Mouse (Mus musculus) bone marrow macrophage, adult 2 months (primary cell): Measurements from ENCODE around the gene Banf2. TPM values are rescaled to one million over a fixed set of nuclear protein-coding genes. Genes with fewer than 3 reads are reported as not detected.

Experiments
- H3K27ac ChIP-seq: 2 replicates; pipeline ENCODE4 v1.5.1; 2012; ENCODE audit warnings: low read depth, low read length; ENCODE audit not compliant: insufficient read depth
- H3K4me1 ChIP-seq: 2 replicates; pipeline ENCODE4 v1.6.1; 2012; ENCODE audit warnings: low read length; ENCODE audit not compliant: control insufficient read depth, insufficient read depth
- H3K4me3 ChIP-seq: 2 replicates; pipeline ENCODE4 v1.5.1; 2012; ENCODE audit warnings: mild to moderate bottlenecking, low read length, moderate library complexity; ENCODE audit not compliant: insufficient read depth
- CTCF ChIP-seq: IDR thresholded peaks from 2 replicates; pipeline ENCODE4 v1.5.1; 2012; ENCODE audit warnings: low read depth, mild to moderate bottlenecking, low read length, moderate library complexity
- POLR2A ChIP-seq: IDR thresholded peaks from 2 replicates; pipeline ENCODE4 v1.6.1; 2012; ENCODE audit warnings: mild to moderate bottlenecking, low read depth, low read length, borderline replicate concordance
- polyA plus RNA-seq: library from polyadenylated mRNA; stranded (reverse); fragments of >200 nt; gene quantifications from 2 replicates; pipeline ENCODE4 v1.2.4, GENCODE M21; 2012; ENCODE audit not compliant: missing spikeins, insufficient read depth, insufficient read length

The Banf2 gene
- polyA plus RNA-seq, 1 experiment = not detected

DNA sequence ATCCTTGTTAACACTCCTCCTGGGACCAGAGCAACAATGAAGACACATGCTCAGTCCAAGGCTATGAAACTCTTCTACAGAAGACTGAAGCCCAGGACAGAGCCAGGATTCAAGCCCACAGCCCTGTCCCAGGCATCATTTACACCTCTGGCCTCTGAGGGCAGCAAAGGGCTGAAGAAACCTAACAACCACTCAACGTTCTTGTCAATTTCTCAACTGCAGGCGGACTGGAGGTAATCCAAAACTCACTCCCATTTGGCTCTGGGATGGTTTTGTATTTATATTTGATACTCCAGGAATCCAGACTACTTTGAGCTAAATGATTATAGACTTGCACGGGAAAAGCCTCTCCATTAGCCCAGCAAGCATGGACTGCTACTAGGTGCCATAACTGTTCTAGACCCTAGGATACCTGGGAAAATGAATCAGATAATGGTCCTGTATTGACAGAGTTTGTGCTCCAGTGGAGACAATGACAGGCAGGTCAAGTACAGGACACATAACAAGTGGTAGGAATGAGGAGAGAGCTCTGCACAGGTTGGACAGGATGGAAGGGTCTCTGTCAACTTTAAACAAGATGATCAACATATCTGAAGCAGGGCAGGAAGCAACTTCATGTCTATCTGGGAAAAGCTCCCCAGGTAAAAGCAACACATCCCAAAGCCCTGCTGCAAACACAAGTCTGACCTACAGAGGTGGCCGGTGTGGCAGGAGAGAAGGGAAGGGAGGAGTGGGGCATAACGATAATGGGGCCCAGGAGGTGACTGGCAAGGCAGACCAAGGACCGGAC, 27.5 kb upstream of the Banf2 start:
- TF ChIP-seq CTCF (no peak), POLR2A (no peak)
- Histone ChIP-seq H3K27ac (peak overlapping the region; percentile 13), H3K4me1 (peaks cover 53% of the 10 kb centered on the region), H3K4me3 (no peak overlapping the region)

DNA sequence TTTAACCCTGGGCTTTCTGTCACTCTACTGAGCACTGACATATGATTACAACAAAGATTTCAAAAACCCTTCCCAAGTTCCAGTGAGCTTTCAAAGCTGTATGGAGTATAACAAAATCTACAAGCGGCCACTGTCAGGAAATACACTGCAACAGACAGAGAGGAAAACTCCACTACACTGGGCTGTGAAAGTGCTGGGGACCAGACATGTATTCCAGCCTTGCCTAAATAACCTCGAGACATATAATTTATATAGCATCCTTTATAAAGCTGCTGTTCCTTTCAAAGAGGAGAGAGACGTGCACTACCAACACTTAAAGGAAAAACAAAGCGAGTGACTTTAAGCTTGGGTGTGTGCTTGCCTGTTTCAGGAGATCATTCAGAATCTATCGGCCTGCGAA, 26.2 kb upstream of the Banf2 start:
- no peak for TF ChIP-seq POLR2A
- TF ChIP-seq CTCF = no peak
- Histone ChIP-seq H3K27ac (no peak overlapping the region), H3K4me1 (peaks cover 53% of the 10 kb centered on the region), H3K4me3 (no peak overlapping the region)

DNA sequence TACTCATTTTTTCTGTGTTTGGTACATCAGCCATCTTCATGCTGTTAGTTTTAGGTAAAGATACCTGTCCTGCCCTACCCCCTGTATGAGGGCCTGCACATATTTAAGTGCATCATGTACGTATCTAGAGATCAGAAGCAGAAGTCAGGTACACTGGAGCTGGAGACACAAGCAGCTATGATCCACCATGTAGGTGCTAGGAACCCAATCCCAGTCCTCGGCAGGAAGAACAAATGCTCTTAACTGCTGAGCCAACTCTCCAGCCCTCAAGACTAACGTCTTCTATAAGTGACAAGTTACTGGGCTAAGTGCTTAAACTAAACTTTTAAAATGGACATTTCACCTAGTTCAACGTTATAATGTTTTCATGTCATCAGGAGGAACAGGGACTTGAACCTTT, 25.6 kb upstream of the Banf2 start:
- Histone ChIP-seq H3K4me3 (no peak overlapping the region), H3K27ac (no peak overlapping the region), H3K4me1 (peaks cover 53% of the 10 kb centered on the region)
- no peak for TF ChIP-seq CTCF
- TF ChIP-seq POLR2A = no peak

DNA sequence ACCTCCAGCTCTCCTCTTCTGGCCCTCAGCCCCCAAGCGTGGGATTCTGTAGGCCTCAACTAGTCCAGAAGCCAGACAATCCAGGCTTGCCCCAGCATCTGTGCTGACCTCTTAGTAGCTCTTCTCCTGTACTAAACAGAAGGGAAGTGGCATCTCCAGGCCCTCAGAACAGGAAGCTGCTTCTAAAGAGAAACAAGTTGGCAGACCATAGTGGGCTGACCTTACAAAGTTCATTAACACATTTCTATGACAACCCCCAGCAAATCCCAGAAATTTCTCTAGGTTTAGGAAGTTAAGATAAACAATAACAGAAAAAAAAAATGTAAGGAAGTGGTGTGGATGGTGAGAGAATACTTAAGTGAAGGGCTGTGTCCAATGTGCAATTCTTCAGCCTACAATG, 23.8 kb upstream of the Banf2 start:
- peaks cover 38% of the 10 kb centered on the region for H3K4me1 ChIP-seq
- no peak for TF ChIP-seq CTCF
- no peak for TF ChIP-seq POLR2A
- peak overlapping the region; percentile 80; the same call in 1 of the 2 replicates for H3K4me3 ChIP-seq
- peak overlapping the region; percentile 92 for H3K27ac ChIP-seq

DNA sequence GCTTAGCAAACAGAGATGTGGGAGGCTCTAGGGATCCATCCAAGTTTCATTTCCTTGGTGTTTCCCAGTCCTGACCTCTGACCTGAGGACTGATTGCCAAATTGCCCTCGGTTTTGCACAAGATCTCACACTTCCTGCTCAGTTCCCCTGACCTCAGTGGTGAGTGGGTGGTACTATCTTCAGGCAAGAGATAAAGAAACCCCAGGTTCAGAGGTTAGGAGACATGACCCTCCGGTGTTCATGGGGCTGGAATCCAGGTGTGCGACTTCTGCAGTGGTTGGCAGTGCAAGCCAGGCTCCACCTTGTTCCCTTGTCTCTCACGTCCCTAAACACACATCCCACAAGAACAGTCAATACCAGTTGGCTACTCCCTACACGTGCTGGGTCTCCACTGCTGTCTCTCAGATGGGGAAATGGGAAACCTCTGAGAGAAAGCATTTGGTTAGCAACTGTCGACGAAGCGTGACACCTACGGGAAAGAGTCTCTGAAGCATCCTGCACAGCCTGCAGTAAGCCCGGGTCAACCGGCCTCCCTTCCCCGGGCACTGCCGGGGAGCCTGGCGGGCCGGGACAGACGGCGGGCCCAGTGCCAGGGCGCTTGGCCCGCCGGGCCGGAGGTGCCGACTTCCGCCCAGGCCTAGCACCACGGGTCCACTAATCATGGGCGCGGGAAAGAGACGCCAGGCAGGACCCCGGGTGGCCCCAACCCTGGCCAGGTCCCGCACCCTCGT, 23.1 kb upstream of the Banf2 start:
- H3K27ac ChIP-seq = peak overlapping the region; percentile 92
- no peak for TF ChIP-seq POLR2A
- no peak for TF ChIP-seq CTCF
- H3K4me3 ChIP-seq = peak overlapping the region; percentile 80
- peaks cover 33% of the 10 kb centered on the region for H3K4me1 ChIP-seq

DNA sequence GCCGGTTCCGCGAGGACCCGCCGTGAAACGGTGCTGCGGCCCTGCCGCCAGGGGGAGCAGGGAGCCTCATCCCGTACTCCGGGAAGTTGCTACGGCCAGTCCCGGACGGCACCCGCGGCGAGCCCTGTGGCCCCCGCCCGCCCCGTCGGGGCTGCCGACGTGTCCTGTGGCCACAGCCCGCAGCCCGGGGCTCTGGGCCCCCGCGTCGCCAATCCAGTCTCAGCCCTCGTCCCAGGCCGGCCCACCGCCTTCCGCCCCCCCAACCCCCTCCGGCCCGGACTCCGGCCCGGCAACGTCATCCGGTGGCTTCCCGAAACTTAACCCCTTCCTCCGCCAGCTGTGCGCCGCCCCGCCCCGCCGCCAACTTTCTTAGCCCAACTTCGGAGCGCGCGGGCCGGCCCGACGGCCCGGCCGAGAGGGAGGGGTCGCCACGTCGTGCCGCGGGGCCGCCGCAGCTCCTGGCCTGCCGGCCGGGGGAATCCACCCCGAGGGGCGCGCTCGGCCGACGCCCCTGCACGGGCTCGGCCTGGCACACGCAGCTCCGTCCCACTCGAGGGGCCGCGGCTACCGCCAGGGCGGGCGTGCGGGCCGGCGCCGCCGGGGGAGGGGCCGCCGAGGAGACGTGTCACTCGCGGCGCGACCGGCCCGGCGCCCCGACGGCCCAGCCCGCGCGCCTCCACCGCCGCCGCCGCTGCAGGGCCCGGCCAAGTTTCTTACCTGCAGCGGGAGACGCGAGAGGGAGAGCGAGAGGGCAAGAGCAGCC, 22.4 kb upstream of the Banf2 start:
- H3K4me1 ChIP-seq = peaks cover 25% of the 10 kb centered on the region
- peak; percentile 39 for TF ChIP-seq CTCF
- no peak for TF ChIP-seq POLR2A
- peak overlapping the region; percentile 92 for H3K27ac ChIP-seq
- peak overlapping the region; percentile 80 for H3K4me3 ChIP-seq

DNA sequence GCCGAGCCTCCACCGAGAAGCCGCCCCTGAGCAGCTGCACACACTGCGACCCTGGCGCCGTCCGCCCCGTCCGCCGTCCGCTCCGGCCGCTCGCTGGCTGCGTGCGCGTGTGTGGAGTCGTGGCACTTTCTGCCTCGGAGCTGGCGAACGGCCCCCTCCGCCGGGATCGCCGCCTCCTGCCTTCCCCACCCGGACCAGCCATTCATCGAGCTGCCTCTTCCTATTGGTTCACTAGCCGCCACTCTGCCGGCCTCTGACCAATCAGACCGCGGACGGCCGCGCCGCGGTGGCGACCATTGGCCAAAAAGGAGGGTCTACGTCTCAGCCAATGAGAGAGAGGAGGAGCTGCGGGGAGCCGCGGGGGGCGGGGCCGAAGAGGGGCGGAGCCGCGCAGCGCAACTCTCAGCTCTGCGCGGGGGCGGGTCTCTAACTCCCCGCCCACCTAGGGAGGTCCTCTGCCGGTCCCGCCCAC, 21.7 kb upstream of the Banf2 start, which contains the start of gene Rrbp1:
Rrbp1 (minus strand) TSS at position 184 of the 472 bp plus-strand sequence.
- peak within 1 kb of the TSS; percentile 80 for H3K4me3 ChIP-seq
- peaks cover 19% of the 10 kb centered on the region for H3K4me1 ChIP-seq
- TF ChIP-seq CTCF (no peak), POLR2A (no peak)
- peak within 1 kb of the TSS; percentile 92 for H3K27ac ChIP-seq

DNA sequence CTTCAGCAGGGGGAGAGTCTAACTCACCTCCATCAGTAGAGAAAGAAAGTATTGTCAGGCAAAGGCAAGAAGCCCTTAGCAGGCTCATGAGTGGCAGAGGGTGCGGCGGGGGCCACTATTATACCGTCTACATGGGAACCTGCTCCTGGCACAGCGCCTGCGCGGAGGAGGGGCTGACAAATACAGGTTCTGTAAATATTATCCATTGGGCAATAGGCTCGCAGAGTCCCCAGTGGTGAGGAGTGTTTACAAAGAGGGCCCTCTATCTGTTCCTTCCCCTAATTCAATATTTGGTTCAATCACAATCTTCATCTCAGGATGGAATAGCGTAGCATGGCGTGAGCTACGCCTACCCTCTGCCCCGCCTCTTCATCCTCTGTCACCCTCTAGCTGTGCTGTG, 18.8 kb upstream of the Banf2 start:
- Histone ChIP-seq H3K27ac (no peak overlapping the region), H3K4me1 (peaks cover 5% of the 10 kb centered on the region), H3K4me3 (no peak overlapping the region)
- no peak for TF ChIP-seq CTCF
- TF ChIP-seq POLR2A = no peak

DNA sequence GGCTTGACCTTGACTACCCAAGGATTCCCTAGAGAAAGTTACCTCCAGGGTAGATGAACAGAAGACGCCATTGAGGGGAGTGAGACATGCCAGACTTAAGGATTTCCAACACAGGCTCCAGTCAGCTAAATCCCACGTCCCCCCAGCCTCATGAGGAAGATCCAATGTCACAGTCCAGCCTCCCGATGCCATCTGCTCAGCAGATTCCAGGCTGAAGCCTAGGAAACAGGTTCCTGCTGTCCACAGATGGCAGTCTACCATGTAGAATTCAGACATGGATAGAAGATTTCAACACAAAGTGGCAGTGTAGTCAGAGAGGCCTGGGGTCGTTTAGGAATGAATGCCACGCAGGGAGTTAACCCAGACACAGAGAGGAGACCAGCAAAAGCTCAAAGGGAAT, 18.4 kb upstream of the Banf2 start:
- Histone ChIP-seq H3K4me1 (peaks cover 3% of the 10 kb centered on the region), H3K27ac (no peak overlapping the region), H3K4me3 (no peak overlapping the region)
- TF ChIP-seq POLR2A (no peak), CTCF (no peak)
